10 mouse cellular contexts compared by ENCODE assay signal in the genomic region with DNA sequence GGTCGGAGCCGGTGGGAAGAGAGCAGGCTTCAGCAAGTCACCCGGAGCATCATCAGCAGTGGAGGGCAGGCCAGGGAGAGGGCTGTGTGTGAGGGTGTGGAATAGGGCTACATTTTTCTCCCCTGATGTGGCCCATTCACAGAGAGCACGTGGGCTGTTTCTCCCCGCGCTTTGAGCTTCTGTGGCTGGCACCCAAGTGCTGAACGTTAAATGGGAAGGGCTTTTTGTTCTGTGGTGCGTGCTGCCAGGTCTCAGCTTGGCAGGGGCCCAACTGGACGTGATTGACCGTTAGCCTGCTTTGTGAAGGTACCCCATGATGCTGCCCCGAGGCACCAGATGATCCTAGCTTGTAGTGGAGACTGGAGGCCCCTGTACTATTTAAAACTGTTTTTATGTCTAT. TPM values are rescaled to one million over a fixed set of nuclear protein-coding genes. Genes with fewer than 3 reads are reported as not detected.
A peak's percentile ranks its signal among the peaks of the same experiment; 100 is the strongest.
DNase-seq lines count a peak whose midpoint lies in the region; ATAC-seq lines count a peak whose summit lies in the region.
"Had no signal": no experiment of that assay in that cellular context is flagged by ENCODE, and none has a peak within 500 bp of the region (broad histone marks: within the 10 kb centered on the region; RNA-seq: fewer than 3 reads in every experiment).

No protein-coding gene starts in this region.

- H3K4me1 ChIP-seq in kidney, embryonic 15.5 days = peaks cover 34% of the 10 kb centered on the region
- H3K4me1 ChIP-seq in liver, embryonic 12.5 days = peaks cover 6% of the 10 kb centered on the region; the same call in 1 of the 2 replicates

- no peak overlapping the region for H3K27ac ChIP-seq in kidney, embryonic 15.5 days
- no peak overlapping the region for H3K27ac ChIP-seq in liver, embryonic 12.5 days
- H3K27ac ChIP-seq: limb, embryonic 13.5 days had no signal

- peaks cover 95% of the 10 kb centered on the region for H3K36me3 ChIP-seq in kidney, embryonic 15.5 days
- peaks cover 93% of the 10 kb centered on the region for H3K36me3 ChIP-seq in liver, embryonic 12.5 days

- no peak overlapping the region for H3K9ac ChIP-seq in kidney, embryonic 15.5 days
- no peak overlapping the region for H3K9ac ChIP-seq in liver, embryonic 12.5 days
- H3K9ac ChIP-seq: limb, embryonic 13.5 days had no signal

- H3K9me3 ChIP-seq in kidney, embryonic 15.5 days (replicated peaks) = no peaks in the 10 kb centered on the region
- H3K9me3 ChIP-seq in liver, embryonic 12.5 days (replicated peaks) = no peaks in the 10 kb centered on the region
- H3K9me3 ChIP-seq: limb, embryonic 13.5 days had no signal

- WGBS in kidney, embryonic 15.5 days = 90% methylated on average over 11 of the region's 11 CpGs
- WGBS in liver, embryonic 12.5 days (ENCODE audit: insufficient replicate concordance) = 86% methylated on average over 11 of the region's 11 CpGs

- no peak for ATAC-seq in kidney, embryonic 15.5 days (replicated peaks; ENCODE audit: low FRiP score)
- ATAC-seq in liver, embryonic 12.5 days = no peak
- ATAC-seq: intestine, embryonic 16.5 days had no signal

- H3K4me2 ChIP-seq in kidney, embryonic 15.5 days = no peak overlapping the region
- H3K4me2 ChIP-seq in liver, embryonic 12.5 days = no peak overlapping the region
- H3K4me2 ChIP-seq: limb, embryonic 13.5 days had no signal

- no peaks in the 10 kb centered on the region for H3K27me3 ChIP-seq in kidney, embryonic 15.5 days
- no peaks in the 10 kb centered on the region for H3K27me3 ChIP-seq in liver, embryonic 12.5 days (replicated peaks)
- H3K27me3 ChIP-seq: limb, embryonic 13.5 days had no signal

- DNase-seq in adrenal gland, adult 2 months = peak; percentile 57
- DNase-seq in adrenal gland, adult 18-20 months (ENCODE audit: low spot score in 2 of 2) = no peak
- DNase-seq in kidney, adult 9 months = peak; percentile 60
- peak; percentile 60 for DNase-seq in right cerebral cortex, postnatal 14 days
- no peak for DNase-seq in right cerebral cortex, postnatal 25 days
- peak; percentile 67 for DNase-seq in testis, postnatal 10 days (ENCODE audit: low spot score)

- no peak overlapping the region for H3K4me3 ChIP-seq in kidney, embryonic 15.5 days (replicated peaks)
- no peak overlapping the region for H3K4me3 ChIP-seq in liver, embryonic 12.5 days
- H3K4me3 ChIP-seq: limb, embryonic 13.5 days had no signal

RNA-seq across cellular contexts. Expression of a gene that starts 48.3 kb away (rescaled TPM):
- 100 to 1,000 TPM; 466 to 626 TPM for total RNA-seq in adrenal gland, adult 2 months (2021)
- polyA plus RNA-seq in adrenal gland, adult 2 months (2012; rRNA removed) = 570 and 815 TPM in 2 replicates
- total RNA-seq in adrenal gland, adult 18-20 months (2021) = 100 to 1,000 TPM; 209 to 474 TPM
- polyA plus RNA-seq in kidney, embryonic 15.5 days (2015; fragmentation: Nextera tagmentation; extraction: Ambion mirVana) = 84.0 and 87.2 TPM in 2 replicates
- 22.1 and 24.9 TPM in 2 replicates for polyA plus RNA-seq in liver, embryonic 12.5 days (2016; fragmentation: Nextera tagmentation; extraction: Ambion mirVana)

Comparison
In these comparisons a context has a peak if more than half of its experiments do, and no peak if none do; other contexts are left out.
1. DNase-seq: peak in adrenal gland, adult 2 months (single experiment), kidney, adult 9 months (single experiment), right cerebral cortex, postnatal 14 days (single experiment) and testis, postnatal 10 days (single experiment); none in adrenal gland, adult 18-20 months (0 of 2) and right cerebral cortex, postnatal 25 days (single experiment).